Mouse (Mus musculus): ENCODE measurements around the gene Cd2.

Gene Cd2

GRCm38 (mm10) chr3:101228066-101228465 is 59.7 kb downstream of the Cd2 start:
- DNase-seq = no peak

All from thymus, postnatal 25 days (tissue).